Mouse (Mus musculus) liver, postnatal 0 days (tissue): ENCODE measurements around the gene 1110004F10Rik. TPM values are rescaled to one million over a fixed set of nuclear protein-coding genes. Genes with fewer than 3 reads are reported as not detected.
"Not testable (repeated sequence)": the region's sequence is repeated elsewhere in the genome, so short reads cannot be mapped to it uniquely, and the experiment has no call there.

Experiments used
- ATAC-seq: fragments of 200-750 bp; cut with Nextera tagmentation; 2 replicates; pipeline ENCODE4 v1.8.0; 2017; ENCODE audit warnings: mild to moderate bottlenecking, moderate library complexity
- DNase-seq: peaks from one replicate; pipeline ENCODE4 v3.0.0-alpha.2; 2016
- H3K27ac ChIP-seq: fragments of 300-500 bp; sonication (generic); 2 replicates; pipeline ENCODE4 v1.5.1; 2014; ENCODE audit warnings: antibody characterized with exemption, moderate library complexity, mild to moderate bottlenecking, low read depth
- H3K27me3 ChIP-seq: fragments of 300-500 bp; sonication (generic); 2 replicates; pipeline ENCODE4 v1.6.1; 2014; ENCODE audit warnings: low read length, control low read depth, mixed read lengths; ENCODE audit not compliant: insufficient read depth
- H3K36me3 ChIP-seq: fragments of 300-500 bp; sonication (generic); replicated peaks from 2 replicates; pipeline ENCODE4 v1.6.1; 2014; ENCODE audit warnings: mild to moderate bottlenecking, control low read depth, low read length, moderate library complexity, mixed read lengths; ENCODE audit not compliant: insufficient read depth
- H3K4me1 ChIP-seq: fragments of 300-500 bp; sonication (generic); 2 replicates; pipeline ENCODE4 v1.6.1; 2014; ENCODE audit warnings: antibody characterized with exemption, mild to moderate bottlenecking, control low read depth; ENCODE audit not compliant: insufficient read depth
- H3K4me2 ChIP-seq: fragments of 300-500 bp; sonication (generic); 2 replicates; pipeline ENCODE4 v1.6.1; 2014; ENCODE audit warnings: low read depth, mild to moderate bottlenecking, low read length, moderate library complexity, mixed read lengths
- H3K4me3 ChIP-seq: fragments of 300-500 bp; sonication (generic); 2 replicates; pipeline ENCODE4 v1.5.1; 2014; ENCODE audit warnings: low read depth, low read length
- H3K9ac ChIP-seq: fragments of 300-500 bp; sonication (generic); replicated peaks from 2 replicates; pipeline ENCODE4 v1.6.1; 2014; ENCODE audit warnings: mild to moderate bottlenecking, moderate library complexity
- H3K9me3 ChIP-seq: fragments of 300-500 bp; sonication (generic); 2 replicates; pipeline ENCODE4 v1.6.1; 2016; ENCODE audit warnings: mild to moderate bottlenecking, control low read depth, low read length, mixed read lengths
- CTCF ChIP-seq: sonication (generic); IDR thresholded peaks from 2 replicates; pipeline ENCODE4 v1.5.1; 2016; ENCODE audit warnings: antibody characterized with exemption, low read depth
- EP300 ChIP-seq: IDR thresholded peaks from 2 replicates; pipeline ENCODE4 v1.6.1; 2016; ENCODE audit warnings: antibody characterized with exemption, low read depth, mild to moderate bottlenecking
- WGBS: fragments of 180-500 bp; shearing (Covaris S2); extraction: QIAGEN DNeasy Blood & Tissue Kit; methylation state at CpG from one replicate; pipeline ENCODE4 v1.1.7; 2014; ENCODE audit not compliant: insufficient replicate concordance; 5-methylcytosine and 5-hydroxymethylcytosine counted together
- polyA plus RNA-seq: library from polyadenylated mRNA; unstranded; fragments of >200 nt; fragmentation: Nextera tagmentation; extraction: Ambion mirVana; gene quantifications from 2 replicates; pipeline ENCODE4 v1.2.1, GENCODE M21; 2015

Gene 1110004F10Rik
- polyA plus RNA-seq, 1 experiment from 2014 or later, result 93.1 TPM

GRCm38 (mm10) chr7:116038024-116038423 is 1.2 kb upstream of the 1110004F10Rik start:
- Histone ChIP-seq H3K9me3 (no peaks in the 10 kb centered on the region), H3K27ac (no peak overlapping the region), H3K9ac (no peak overlapping the region), H3K4me1 (peaks cover 29% of the 10 kb centered on the region), H3K36me3 (no peaks in the 10 kb centered on the region), H3K4me2 (no peak overlapping the region), H3K27me3 (peaks cover 79% of the 10 kb centered on the region), H3K4me3 (0 out of 2 replicates have a peak overlapping the region, but pooled peaks have one; percentile 13)
- no peak for DNase-seq
- WGBS, result 2% methylated on average over 13 of the region's 13 CpGs
- TF ChIP-seq EP300 (no peak), CTCF (no peak)
- ATAC-seq, result no peak

- 2% methylated on average over 11 of the region's 11 CpGs for WGBS
- Histone ChIP-seq H3K27me3 (peaks cover 74% of the 10 kb centered on the region), H3K36me3 (no peaks in the 10 kb centered on the region), H3K9ac (no peak within 1 kb of the TSS), H3K4me1 (peaks cover 25% of the 10 kb centered on the region), H3K4me3 (peak within 1 kb of the TSS; percentile 41), H3K4me2 (peak within 1 kb of the TSS; percentile 73), H3K27ac (no peak within 1 kb of the TSS), H3K9me3 (no peaks in the 10 kb centered on the region)
- TF ChIP-seq EP300 (no peak), CTCF (no peak)
- DNase-seq (peak; percentile 18), ATAC-seq (no peak)
Observed at GRCm38 (mm10) chr7:116038511-116038910, 686 bp upstream of the 1110004F10Rik start, which contains the start of gene Sox6. TSS of gene Sox6 (minus strand) at chr7:116038796.

GRCm38 (mm10) chr7:116039538-116040466 is 605 bp downstream of the 1110004F10Rik start:
- Histone ChIP-seq H3K9me3 (no peaks in the 10 kb centered on the region), H3K27me3 (peaks cover 62% of the 10 kb centered on the region), H3K27ac (no peak overlapping the region), H3K4me3 (peak overlapping the region; percentile 41), H3K4me2 (peak overlapping the region; percentile 73), H3K4me1 (peaks cover 18% of the 10 kb centered on the region), H3K36me3 (no peaks in the 10 kb centered on the region), H3K9ac (0 out of 2 replicates have a peak overlapping the region, but pooled peaks have one; percentile 1)
- TF ChIP-seq EP300 (no peak), CTCF (peak; percentile 94)
- WGBS, result under 1% methylated on average over 48 of the region's 48 CpGs
- DNase-seq, result peak; percentile 86
- ATAC-seq, result peak; percentile 77

- no peaks in the 10 kb centered on the region for H3K9me3 ChIP-seq
- H3K4me3 ChIP-seq, result peak overlapping the region; percentile 41
- H3K27me3 ChIP-seq, result peaks cover 54% of the 10 kb centered on the region
- no peak overlapping the region for H3K9ac ChIP-seq
- H3K36me3 ChIP-seq, result no peaks in the 10 kb centered on the region
- H3K27ac ChIP-seq, result no peak overlapping the region
- H3K4me2 ChIP-seq, result peak overlapping the region; percentile 73
- DNase-seq, result peak; percentile 13
- H3K4me1 ChIP-seq, result peaks cover 18% of the 10 kb centered on the region
- no peak for ATAC-seq
- no peak for TF ChIP-seq EP300
- TF ChIP-seq CTCF, result no peak
- 31% methylated on average over 15 of the region's 15 CpGs for WGBS
Observed at GRCm38 (mm10) chr7:116040470-116041019, 1.3 kb downstream of the 1110004F10Rik start.

- no peaks in the 10 kb centered on the region for H3K36me3 ChIP-seq
- no peak overlapping the region for H3K27ac ChIP-seq
- ATAC-seq (no peak), DNase-seq (no peak)
- WGBS, result 34% methylated on average over 1 of the region's 1 CpGs
- no peak overlapping the region for H3K9ac ChIP-seq
- no peak overlapping the region for H3K4me2 ChIP-seq
- no peaks in the 10 kb centered on the region for H3K9me3 ChIP-seq
- H3K27me3 ChIP-seq, result no peaks in the 10 kb centered on the region
- H3K4me1 ChIP-seq, result no peaks in the 10 kb centered on the region
- H3K4me3 ChIP-seq, result no peak overlapping the region
- TF ChIP-seq EP300 (no peak), CTCF (peak; percentile 36)
Observed at GRCm38 (mm10) chr7:116060739-116061138, 21.5 kb downstream of the 1110004F10Rik start.

GRCm38 (mm10) chr7:116084366-116084765 is 45.2 kb downstream of the 1110004F10Rik start, which contains the start of gene Gm4353:
TSS of gene Gm4353 (minus strand) at chr7:116084635.
- WGBS, result 92% methylated on average over 11 of the region's 11 CpGs
- DNase-seq, H3K27ac ChIP-seq, H3K9me3 ChIP-seq, H3K4me2 ChIP-seq, H3K36me3 ChIP-seq, H3K4me1 ChIP-seq, H3K4me3 ChIP-seq, H3K27me3 ChIP-seq, H3K9ac ChIP-seq, ATAC-seq: not testable (repeated sequence)
